Mouse (Mus musculus) heart, embryonic 11.5 days (tissue): ENCODE results near the gene Man2a2. TPM values are rescaled to one million over a fixed set of nuclear protein-coding genes. Genes with fewer than 3 reads are reported as not detected.
A peak's percentile ranks its signal among the peaks of the same experiment; 100 is the strongest.

ENCODE experiments used
- ATAC-seq: fragments of 200-750 bp; cut with Nextera tagmentation; replicated peaks from 2 replicates; pipeline ENCODE4 v1.8.0; 2017; ENCODE audit warnings: moderate library complexity; ENCODE audit not compliant: insufficient number of reproducible peaks, low FRiP score, low TSS enrichment
- H3K27ac ChIP-seq: fragments of 300-500 bp; sonication (generic); 2 replicates; pipeline ENCODE4 v1.5.1; 2014; ENCODE audit warnings: mild to moderate bottlenecking, low read depth, low read length
- H3K27me3 ChIP-seq: fragments of 300-500 bp; sonication (generic); 2 replicates; pipeline ENCODE4 v1.6.1; 2014; ENCODE audit warnings: mild to moderate bottlenecking, low read length, mixed read lengths; ENCODE audit not compliant: control insufficient read depth, insufficient read depth
- H3K36me3 ChIP-seq: fragments of 300-500 bp; sonication (generic); 2 replicates; pipeline ENCODE4 v1.6.1; 2014; ENCODE audit warnings: mild to moderate bottlenecking, low read length, moderate library complexity, mixed read lengths; ENCODE audit not compliant: control insufficient read depth, insufficient read depth
- H3K4me1 ChIP-seq: fragments of 300-500 bp; sonication (generic); 2 replicates; pipeline ENCODE4 v1.6.1; 2014; ENCODE audit warnings: low read length; ENCODE audit not compliant: control insufficient read depth, insufficient read depth
- H3K4me2 ChIP-seq: fragments of 300-500 bp; sonication (generic); 2 replicates; pipeline ENCODE4 v1.6.1; 2014; ENCODE audit warnings: mild to moderate bottlenecking, moderate library complexity
- H3K4me3 ChIP-seq: fragments of 300-500 bp; sonication (generic); 2 replicates; pipeline ENCODE4 v1.5.1; 2014; ENCODE audit warnings: low read depth, low read length
- H3K9ac ChIP-seq: fragments of 300-500 bp; sonication (generic); 2 replicates; pipeline ENCODE4 v1.6.1; 2014; ENCODE audit warnings: mild to moderate bottlenecking, low read depth, low read length, moderate library complexity
- H3K9me3 ChIP-seq: fragments of 300-500 bp; sonication (generic); replicated peaks from 2 replicates; pipeline ENCODE4 v1.6.1; 2016; ENCODE audit warnings: low read length; ENCODE audit not compliant: control insufficient read depth
- WGBS: fragments of 180-500 bp; shearing (Covaris S2); extraction: QIAGEN DNeasy Blood & Tissue Kit; methylation state at CpG from one replicate; pipeline ENCODE4 v1.1.7; 2014; ENCODE audit not compliant: insufficient replicate concordance; 5-methylcytosine and 5-hydroxymethylcytosine counted together
- polyA plus RNA-seq: library from polyadenylated mRNA; unstranded; fragments of >200 nt; fragmentation: Nextera tagmentation; extraction: Ambion mirVana; gene quantifications from 2 replicates; pipeline ENCODE4 v1.2.1, GENCODE M21; 2014

Man2a2 gene
- polyA plus RNA-seq, 1 experiment from 2014 or later, result 12.3 TPM

- H3K9ac ChIP-seq, result peak overlapping the region; percentile 85
- peak; percentile 41 for ATAC-seq
- peaks cover 16% of the 10 kb centered on the region; the same call in 1 of the 2 replicates for H3K36me3 ChIP-seq
- peak overlapping the region; percentile 65 for H3K27ac ChIP-seq
- H3K4me1 ChIP-seq, result peaks cover 20% of the 10 kb centered on the region
- H3K4me3 ChIP-seq, result peak overlapping the region; percentile 87
- 0 out of 2 replicates have a peak, but pooled peaks cover 2% of the 10 kb centered on the region for H3K27me3 ChIP-seq
- WGBS, result under 1% methylated on average over 29 of the region's 31 CpGs
- H3K9me3 ChIP-seq, result no peaks in the 10 kb centered on the region
- H3K4me2 ChIP-seq, result peak overlapping the region; percentile 82
Observed at GRCm38 (mm10) chr7:80370649-80371040, 530 bp downstream of the Man2a2 start.

- Histone ChIP-seq H3K27ac (peak overlapping the region; percentile 65), H3K9ac (peak overlapping the region; percentile 85), H3K9me3 (no peaks in the 10 kb centered on the region), H3K4me2 (peak overlapping the region; percentile 82), H3K27me3 (0 out of 2 replicates have a peak, but pooled peaks cover 2% of the 10 kb centered on the region), H3K4me3 (peak overlapping the region; percentile 87), H3K36me3 (peaks cover 16% of the 10 kb centered on the region; the same call in 1 of the 2 replicates), H3K4me1 (peaks cover 15% of the 10 kb centered on the region)
- ATAC-seq, result no peak
- WGBS, result 53% methylated on average over 4 of the region's 4 CpGs
Observed at GRCm38 (mm10) chr7:80369967-80370431, 1.2 kb downstream of the Man2a2 start.

GRCm38 (mm10) chr7:80369461-80369860 lies 1.7 kb downstream of the Man2a2 start:
- Histone ChIP-seq H3K27ac (no peak overlapping the region), H3K4me3 (peak overlapping the region; percentile 87; the same call in 1 of the 2 replicates), H3K9me3 (no peaks in the 10 kb centered on the region), H3K4me1 (peaks cover 15% of the 10 kb centered on the region), H3K27me3 (0 out of 2 replicates have a peak, but pooled peaks cover 2% of the 10 kb centered on the region), H3K9ac (no peak overlapping the region), H3K36me3 (peaks cover 19% of the 10 kb centered on the region), H3K4me2 (peak overlapping the region; percentile 82)
- WGBS, result 64% methylated on average over 5 of the region's 5 CpGs
- no peak for ATAC-seq

GRCm38 (mm10) chr7:80368635-80369421 lies 2.3 kb downstream of the Man2a2 start:
- peak overlapping the region; percentile 82; the same call in 1 of the 2 replicates for H3K4me2 ChIP-seq
- H3K4me1 ChIP-seq, result peaks cover 15% of the 10 kb centered on the region
- no peaks in the 10 kb centered on the region for H3K9me3 ChIP-seq
- peak overlapping the region; percentile 11; the same call in 1 of the 2 replicates for H3K27ac ChIP-seq
- ATAC-seq, result no peak
- H3K4me3 ChIP-seq, result no peak overlapping the region
- H3K9ac ChIP-seq, result no peak overlapping the region
- H3K36me3 ChIP-seq, result peaks cover 25% of the 10 kb centered on the region
- 0 out of 2 replicates have a peak, but pooled peaks cover 2% of the 10 kb centered on the region for H3K27me3 ChIP-seq
- WGBS, result 70% methylated on average over 20 of the region's 20 CpGs

GRCm38 (mm10) chr7:80368009-80368408 lies 3.2 kb downstream of the Man2a2 start:
- 82% methylated on average over 9 of the region's 9 CpGs for WGBS
- Histone ChIP-seq H3K4me1 (peaks cover 15% of the 10 kb centered on the region), H3K27me3 (no peaks in the 10 kb centered on the region), H3K27ac (no peak overlapping the region), H3K4me2 (no peak overlapping the region), H3K9me3 (no peaks in the 10 kb centered on the region), H3K4me3 (no peak overlapping the region), H3K9ac (no peak overlapping the region), H3K36me3 (peaks cover 33% of the 10 kb centered on the region)
- ATAC-seq, result no peak

GRCm38 (mm10) chr7:80367232-80367631 lies 3.9 kb downstream of the Man2a2 start:
- 94% methylated on average over 7 of the region's 7 CpGs for WGBS
- H3K4me3 ChIP-seq, result no peak overlapping the region
- no peak for ATAC-seq
- no peaks in the 10 kb centered on the region for H3K9me3 ChIP-seq
- peaks cover 41% of the 10 kb centered on the region for H3K36me3 ChIP-seq
- H3K27ac ChIP-seq, result no peak overlapping the region
- no peak overlapping the region for H3K9ac ChIP-seq
- H3K27me3 ChIP-seq, result no peaks in the 10 kb centered on the region
- peaks cover 15% of the 10 kb centered on the region for H3K4me1 ChIP-seq
- no peak overlapping the region for H3K4me2 ChIP-seq

- H3K36me3 ChIP-seq, result peaks cover 50% of the 10 kb centered on the region
- no peak overlapping the region for H3K4me3 ChIP-seq
- no peak overlapping the region for H3K27ac ChIP-seq
- no peaks in the 10 kb centered on the region for H3K9me3 ChIP-seq
- no peak overlapping the region for H3K9ac ChIP-seq
- H3K4me1 ChIP-seq, result peaks cover 15% of the 10 kb centered on the region
- no peak for ATAC-seq
- H3K4me2 ChIP-seq, result no peak overlapping the region
- H3K27me3 ChIP-seq, result no peaks in the 10 kb centered on the region
- WGBS, result 69% methylated on average over 2 of the region's 2 CpGs
Observed at GRCm38 (mm10) chr7:80365759-80366158, 5.4 kb downstream of the Man2a2 start.

- Histone ChIP-seq H3K4me2 (no peak overlapping the region), H3K4me1 (no peaks in the 10 kb centered on the region), H3K36me3 (peaks cover 49% of the 10 kb centered on the region), H3K4me3 (no peak overlapping the region), H3K27me3 (no peaks in the 10 kb centered on the region), H3K9ac (no peak overlapping the region), H3K27ac (no peak overlapping the region), H3K9me3 (no peaks in the 10 kb centered on the region)
- 53% methylated on average over 3 of the region's 3 CpGs for WGBS
- ATAC-seq, result no peak
Observed at GRCm38 (mm10) chr7:80360435-80360834, 10.7 kb downstream of the Man2a2 start.
